In genomic region chr12:102703921-102704408, GRCm38 (mm10) we compare ENCODE assay signal across 8 mouse cellular contexts. TPM values are rescaled to one million over a fixed set of nuclear protein-coding genes. Genes with fewer than 3 reads are reported as not detected.
DNase-seq lines count a peak whose midpoint lies in the region; ATAC-seq and TF ChIP-seq lines count a peak whose summit lies in the region.

No protein-coding gene starts in this region.

- TF ChIP-seq CTCF in lung, adult 2 months (IDR thresholded peaks at IDR 0.05; ENCODE audit: insufficient read depth, low read length): no peak
- no peak for TF ChIP-seq CTCF in bone marrow, adult 2 months (IDR thresholded peaks at IDR 0.05; ENCODE audit: control insufficient read depth, insufficient read depth, low read length)

- peaks cover 11% of the 10 kb centered on the region; the same call in 1 of the 2 replicates for H3K4me1 ChIP-seq in lung, adult 2 months (ENCODE audit: control insufficient read depth, insufficient read depth, low read length)
- peaks cover 2% of the 10 kb centered on the region; the same call in 1 of the 2 replicates for H3K4me1 ChIP-seq in bone marrow, adult 2 months (ENCODE audit: control insufficient read depth, insufficient read depth, low read length)
- peaks cover 72% of the 10 kb centered on the region for H3K4me1 ChIP-seq in megakaryocyte, embryonic 14.5 days

- no peaks in the 10 kb centered on the region for H3K9me3 ChIP-seq in megakaryocyte, embryonic 14.5 days

- H3K36me3 ChIP-seq in megakaryocyte, embryonic 14.5 days (replicated peaks; ENCODE audit: low read length): no peaks in the 10 kb centered on the region

- TF ChIP-seq POLR2A in lung, adult 2 months (IDR thresholded peaks at IDR 0.05; ENCODE audit: borderline replicate concordance, extremely low read depth, low read depth, low read length): no peak
- TF ChIP-seq POLR2A in bone marrow, adult 2 months (IDR thresholded peaks at IDR 0.05; ENCODE audit: borderline replicate concordance, control insufficient read depth, low read depth, low read length): no peak

- H3K27me3 ChIP-seq in megakaryocyte, embryonic 14.5 days (replicated peaks): peaks cover 1% of the 10 kb centered on the region

- peak overlapping the region; percentile 82 for H3K27ac ChIP-seq in bone marrow, adult 2 months (ENCODE audit: control insufficient read depth, insufficient read depth, low read depth, low read length, poor library complexity)

- H3K4me3 ChIP-seq in lung, adult 2 months (replicated peaks; ENCODE audit: extremely low read depth, low read depth, low read length): peak overlapping the region; percentile 76
- H3K4me3 ChIP-seq in bone marrow, adult 2 months (replicated peaks; ENCODE audit: control insufficient read depth, low read depth, low read length): peak overlapping the region; percentile 95
- H3K4me3 ChIP-seq in megakaryocyte, embryonic 14.5 days (replicated peaks): peak overlapping the region; percentile 94

- DNase-seq in lung, adult 2 months: no peak
- DNase-seq in lung, postnatal 36 days: no peak
- no peak for DNase-seq in adrenal gland, postnatal 36 days
- DNase-seq in adrenal gland, adult 8-10 months: no peak
- no peak for DNase-seq in frontal cortex, postnatal 25 days (ENCODE audit: low spot score in 2 of 2)

- WGBS in lung, adult 2 months: 17% methylated on average over 17 of the region's 17 CpGs
- 1% methylated on average over 17 of the region's 17 CpGs for WGBS in bone marrow, adult 2 months

- 0 out of 2 replicates have a peak, but pooled peaks have one; percentile 6 for ATAC-seq in granulocyte monocyte progenitor cell, adult 5-6 weeks (replicated peaks; ENCODE audit: poor library complexity, severe bottlenecking)

RNA-seq across cellular contexts. Expression of gene Itpk1, which starts 0.8 kb away (rescaled TPM):
- 23.0 and 26.3 TPM in 2 replicates for polyA plus RNA-seq in lung, adult 2 months (2012; rRNA removed)
- 9.9 and 15.8 TPM in 2 replicates for polyA plus RNA-seq in bone marrow, adult 2 months (2011; ENCODE audit: insufficient read depth, insufficient read length, low replicate concordance, missing spikeins)
- 19.1 and 26.0 TPM in 2 replicates for total RNA-seq in granulocyte monocyte progenitor cell, adult 5-6 weeks (2014; fragmentation: Nextera tagmentation)
- 13.0 and 16.4 TPM in 2 replicates for total RNA-seq in granulocyte monocyte progenitor cell, adult 5-6 weeks (2017)
- polyA plus RNA-seq in megakaryocyte, embryonic 14.5 days (2012; ENCODE audit: insufficient read depth, low replicate concordance): 15.7 and 19.2 TPM in 2 replicates
- total RNA-seq in adrenal gland, postnatal 36 days (2021): 100 to 1,000 TPM in 1 of 2 experiments, 10 to 100 TPM in 1; 45.7 to 114 TPM
- total RNA-seq in adrenal gland, adult 8-10 months (2022): 100 to 1,000 TPM in 2 of 4 experiments, 10 to 100 TPM in 2; 49.2 to 139 (median 86.7) TPM

RNA-seq across cellular contexts. Expression of gene Moap1, which starts 39.5 kb away (rescaled TPM):
- 0.45 and 0.63 TPM in 2 replicates for polyA plus RNA-seq in lung, adult 2 months (2012; rRNA removed)
- not detected in 2 replicates for polyA plus RNA-seq in bone marrow, adult 2 months (2011; ENCODE audit: insufficient read depth, insufficient read length, low replicate concordance, missing spikeins)
- 11.0 and 11.1 TPM in 2 replicates for total RNA-seq in granulocyte monocyte progenitor cell, adult 5-6 weeks (2014; fragmentation: Nextera tagmentation)
- 9.3 and 15.6 TPM in 2 replicates for total RNA-seq in granulocyte monocyte progenitor cell, adult 5-6 weeks (2017)
- polyA plus RNA-seq in megakaryocyte, embryonic 14.5 days (2012; ENCODE audit: insufficient read depth, low replicate concordance): 3.3 TPM in 1 of 2 replicates, not detected in the other
- total RNA-seq in adrenal gland, postnatal 36 days (2021): 10 to 100 TPM in 1 of 2 experiments, 1 to 10 TPM in 1; 7.7 to 15.3 TPM
- total RNA-seq in adrenal gland, adult 8-10 months (2022): 10 to 100 TPM in 3 of 4 experiments, 1 to 10 TPM in 1; 8.2 to 13.6 (median 11.5) TPM

RNA-seq across cellular contexts. Expression of gene Tmem251, which starts 39.6 kb away (rescaled TPM):
- 2.1 and 2.6 TPM in 2 replicates for polyA plus RNA-seq in lung, adult 2 months (2012; rRNA removed)
- polyA plus RNA-seq in bone marrow, adult 2 months (2011; ENCODE audit: insufficient read depth, insufficient read length, low replicate concordance, missing spikeins): 3.5 and 7.1 TPM in 2 replicates
- total RNA-seq in granulocyte monocyte progenitor cell, adult 5-6 weeks (2014; fragmentation: Nextera tagmentation): 6.5 and 8.7 TPM in 2 replicates
- total RNA-seq in granulocyte monocyte progenitor cell, adult 5-6 weeks (2017): 8.0 and 9.3 TPM in 2 replicates
- 1.2 and 2.4 TPM in 2 replicates for polyA plus RNA-seq in megakaryocyte, embryonic 14.5 days (2012; ENCODE audit: insufficient read depth, low replicate concordance)
- total RNA-seq in adrenal gland, postnatal 36 days (2021): 10 to 100 TPM in 1 of 2 experiments, 1 to 10 TPM in 1; 7.0 to 10.8 TPM
- total RNA-seq in adrenal gland, adult 8-10 months (2022): 1 to 10 TPM; 7.2 to 8.8 (median 7.7) TPM

RNA-seq across cellular contexts. Expression of gene Gm28051, which starts 53.6 kb away (rescaled TPM):
- not detected in 2 replicates for polyA plus RNA-seq in lung, adult 2 months (2012; rRNA removed)
- polyA plus RNA-seq in bone marrow, adult 2 months (2011; ENCODE audit: insufficient read depth, insufficient read length, low replicate concordance, missing spikeins): not detected in 2 replicates
- not detected in 2 replicates for total RNA-seq in granulocyte monocyte progenitor cell, adult 5-6 weeks (2014; fragmentation: Nextera tagmentation)
- not detected in 2 replicates for total RNA-seq in granulocyte monocyte progenitor cell, adult 5-6 weeks (2017)
- not detected in 2 replicates for polyA plus RNA-seq in megakaryocyte, embryonic 14.5 days (2012; ENCODE audit: insufficient read depth, low replicate concordance)
- total RNA-seq in adrenal gland, postnatal 36 days (2021): not detected
- not detected for total RNA-seq in adrenal gland, adult 8-10 months (2022)

RNA-seq across cellular contexts. Expression of gene Gon7, which starts 53.6 kb away (rescaled TPM):
- 13.3 and 16.8 TPM in 2 replicates for polyA plus RNA-seq in lung, adult 2 months (2012; rRNA removed)
- 7.2 and 11.1 TPM in 2 replicates for polyA plus RNA-seq in bone marrow, adult 2 months (2011; ENCODE audit: insufficient read depth, insufficient read length, low replicate concordance, missing spikeins)
- total RNA-seq in granulocyte monocyte progenitor cell, adult 5-6 weeks (2014; fragmentation: Nextera tagmentation): 16.5 and 19.2 TPM in 2 replicates
- 12.9 and 22.2 TPM in 2 replicates for total RNA-seq in granulocyte monocyte progenitor cell, adult 5-6 weeks (2017)
- 10.4 TPM in 1 of 2 replicates, not detected in the other for polyA plus RNA-seq in megakaryocyte, embryonic 14.5 days (2012; ENCODE audit: insufficient read depth, low replicate concordance)
- total RNA-seq in adrenal gland, postnatal 36 days (2021): 10 to 100 TPM; 15.5 to 15.8 TPM
- 10 to 100 TPM; 12.1 to 16.5 (median 14.6) TPM for total RNA-seq in adrenal gland, adult 8-10 months (2022)
